In genomic region chr6:21823694-21824093, GRCm38 (mm10) we compare ENCODE assay signal across 14 mouse cellular contexts. TPM values are rescaled to one million over a fixed set of nuclear protein-coding genes. Genes with fewer than 3 reads are reported as not detected.
DNase-seq lines count a peak whose midpoint lies in the region; ATAC-seq and TF ChIP-seq lines count a peak whose summit lies in the region.
"Had no signal": no experiment of that assay in that cellular context is flagged by ENCODE, and none has a peak within 500 bp of the region (broad histone marks: within the 10 kb centered on the region; RNA-seq: fewer than 3 reads in every experiment).

No protein-coding gene starts in this region.

- WGBS in heart, adult 2 months, result 79% methylated on average over 7 of the region's 7 CpGs
- WGBS in kidney, adult 2 months, result 34% methylated on average over 7 of the region's 7 CpGs
- 77% methylated on average over 7 of the region's 7 CpGs for WGBS in lung, embryonic 16.5 days
- 78% methylated on average over 7 of the region's 7 CpGs for WGBS in stomach, embryonic 14.5 days

- H3K27ac ChIP-seq in heart, adult 2 months, result peak overlapping the region; percentile 24; the same call in 1 of the 2 replicates
- peak overlapping the region; percentile 12 for H3K27ac ChIP-seq in kidney, adult 2 months (ENCODE audit: insufficient read depth, low read depth, low read length)
- H3K27ac ChIP-seq in lung, embryonic 16.5 days (ENCODE audit: low read length), result peak overlapping the region; percentile 15; the same call in 1 of the 2 replicates
- peak overlapping the region; percentile 68; the same call in 1 of the 2 replicates for H3K27ac ChIP-seq in stomach, embryonic 14.5 days (ENCODE audit: low read length)
- H3K27ac ChIP-seq: liver, embryonic 13.5 days had no signal

- TF ChIP-seq CTCF in heart, adult 2 months (IDR thresholded peaks at IDR 0.05), result no peak
- TF ChIP-seq CTCF in kidney, adult 2 months (conservative IDR thresholded peaks at IDR 0.05; ENCODE audit: insufficient read depth, insufficient read length, low read depth, low read length), result no peak

- TF ChIP-seq POLR2A in heart, adult 2 months (IDR thresholded peaks at IDR 0.05; ENCODE audit: insufficient read depth, low read depth, low read length), result no peak
- TF ChIP-seq POLR2A in kidney, adult 2 months (IDR thresholded peaks at IDR 0.05; ENCODE audit: low read depth, low read length), result no peak

- intact Hi-C loops in heart, adult 2 months (cut with DNase I), result no loop called here

- H3K27me3 ChIP-seq in heart, adult 2 months (ENCODE audit: control insufficient read depth, insufficient read depth, low read length), result no peaks in the 10 kb centered on the region
- H3K27me3 ChIP-seq in kidney, adult 2 months (replicated peaks; ENCODE audit: control insufficient read depth, insufficient read depth, low read length), result no peaks in the 10 kb centered on the region
- H3K27me3 ChIP-seq in lung, embryonic 16.5 days (ENCODE audit: control insufficient read depth, insufficient read depth, low read depth, low read length), result no peaks in the 10 kb centered on the region
- no peaks in the 10 kb centered on the region for H3K27me3 ChIP-seq in stomach, embryonic 14.5 days (ENCODE audit: control insufficient read depth, insufficient read depth, low read length)
- H3K27me3 ChIP-seq: liver, embryonic 13.5 days had no signal

- H3K4me2 ChIP-seq in lung, embryonic 16.5 days (ENCODE audit: low read depth, low read length), result peak overlapping the region; percentile 25; the same call in 1 of the 2 replicates
- H3K4me2 ChIP-seq in stomach, embryonic 14.5 days (replicated peaks; ENCODE audit: low read depth, low read length), result peak overlapping the region; percentile 28; the same call in 1 of the 2 replicates
- H3K4me2 ChIP-seq: liver, embryonic 13.5 days had no signal

- no peak overlapping the region; the same call in 1 of the 2 replicates for H3K9ac ChIP-seq in heart, adult 2 months (ENCODE audit: low read depth, low read length)
- H3K9ac ChIP-seq in lung, embryonic 16.5 days (ENCODE audit: low read length), result no peak overlapping the region
- no peak overlapping the region for H3K9ac ChIP-seq in stomach, embryonic 14.5 days (replicated peaks; ENCODE audit: low read depth, low read length)
- H3K9ac ChIP-seq: liver, embryonic 13.5 days had no signal

- peaks cover 3% of the 10 kb centered on the region for H3K4me1 ChIP-seq in heart, adult 2 months (ENCODE audit: control insufficient read depth, insufficient read depth, low read length)
- H3K4me1 ChIP-seq in kidney, adult 2 months (ENCODE audit: control insufficient read depth, insufficient read depth, low read length), result 0 out of 2 replicates have a peak, but pooled peaks cover 7% of the 10 kb centered on the region
- H3K4me1 ChIP-seq in lung, embryonic 16.5 days (replicated peaks; ENCODE audit: control insufficient read depth, insufficient read depth, low read length), result peaks cover 9% of the 10 kb centered on the region
- H3K4me1 ChIP-seq in stomach, embryonic 14.5 days (ENCODE audit: control insufficient read depth, insufficient read depth, low read length), result peaks cover 12% of the 10 kb centered on the region; the same call in 1 of the 2 replicates

- no peak for TF ChIP-seq EP300 in heart, adult 2 months (IDR thresholded peaks at IDR 0.05; ENCODE audit: insufficient read depth, low read depth, low read length)

- ATAC-seq in lung, embryonic 16.5 days (ENCODE audit: low read depth), result no peak
- no peak for ATAC-seq in stomach, embryonic 14.5 days (ENCODE audit: insufficient number of reproducible peaks, insufficient read depth, low FRiP score, low read depth)
- ATAC-seq: forebrain, embryonic 16.5 days had no signal

- H3K4me3 ChIP-seq in heart, adult 2 months, result no peak overlapping the region; the same call in 1 of the 2 replicates
- 0 out of 2 replicates have a peak overlapping the region, but pooled peaks have one; percentile 21 for H3K4me3 ChIP-seq in kidney, adult 2 months (ENCODE audit: insufficient read depth, low read depth, low read length)
- H3K4me3 ChIP-seq in lung, embryonic 16.5 days (ENCODE audit: low read length), result no peak overlapping the region
- no peak overlapping the region for H3K4me3 ChIP-seq in stomach, embryonic 14.5 days (ENCODE audit: low read depth, low read length)
- H3K4me3 ChIP-seq: liver, embryonic 13.5 days had no signal

- DNase-seq in heart, adult 2 months, result no peak
- DNase-seq in heart, adult 8-10 months (ENCODE audit: low spot score), result no peak
- DNase-seq in kidney, adult 2 months, result peak; percentile 31
- DNase-seq in kidney, postnatal 14 days, result no peak
- DNase-seq in lung, adult 18-20 months, result no peak
- DNase-seq in adrenal gland, postnatal 14 days, result no peak
- DNase-seq: liver, embryonic 13.5 days; right cerebral cortex, adult 18-20 months; thymus, adult 18-20 months had no signal

- peaks cover under 1% of the 10 kb centered on the region; the same call in 1 of the 2 replicates for H3K36me3 ChIP-seq in heart, adult 2 months (ENCODE audit: control insufficient read depth, insufficient read depth, low read length)
- no peaks in the 10 kb centered on the region for H3K36me3 ChIP-seq in kidney, adult 2 months (ENCODE audit: control insufficient read depth, insufficient read depth, low read length)
- no peaks in the 10 kb centered on the region for H3K36me3 ChIP-seq in lung, embryonic 16.5 days (ENCODE audit: control insufficient read depth, insufficient read depth, low read length)
- no peaks in the 10 kb centered on the region for H3K36me3 ChIP-seq in stomach, embryonic 14.5 days (ENCODE audit: control insufficient read depth, insufficient read depth, low read length)
- H3K36me3 ChIP-seq: liver, embryonic 13.5 days had no signal

- H3K9me3 ChIP-seq in lung, embryonic 16.5 days (ENCODE audit: control insufficient read depth, low read length), result no peaks in the 10 kb centered on the region
- H3K9me3 ChIP-seq in stomach, embryonic 14.5 days (ENCODE audit: control insufficient read depth, low read depth, low read length), result no peaks in the 10 kb centered on the region
- H3K9me3 ChIP-seq: liver, embryonic 13.5 days had no signal

- no peaks in the 10 kb centered on the region for H3K79me2 ChIP-seq in heart, adult 2 months (replicated peaks; ENCODE audit: control insufficient read depth, insufficient read depth, low read length)

RNA-seq across cellular contexts. Expression of gene Tspan12, which starts 28.6 kb away (rescaled TPM):
- total RNA-seq in heart, adult 2 months (2021), result 10 to 100 TPM; 65.3 to 79.0 TPM
- 18.6 and 38.2 TPM in 2 replicates for polyA plus RNA-seq in heart, adult 2 months (2012; rRNA removed)
- 10 to 100 TPM; 64.1 to 69.9 (median 68.6) TPM for total RNA-seq in heart, adult 8-10 months (2022)
- polyA plus RNA-seq in kidney, adult 2 months (2012; rRNA removed), result 17.2 and 21.7 TPM in 2 replicates
- polyA plus RNA-seq in lung, embryonic 16.5 days (2015; fragmentation: Nextera tagmentation; extraction: Ambion mirVana), result 58.2 and 59.4 TPM in 2 replicates
- polyA plus RNA-seq in stomach, embryonic 14.5 days (2014; fragmentation: Nextera tagmentation; extraction: Ambion mirVana), result 88.3 and 89.5 TPM in 2 replicates
- total RNA-seq in adrenal gland, postnatal 14 days (2021), result 177 and 191 TPM in 2 replicates
- total RNA-seq: megakaryocyte, adult 5-6 weeks; neutrophil, adult 5-6 weeks had no signal

Comparison
In these comparisons a context has a peak if more than half of its experiments do, and no peak if none do; other contexts are left out.
1. H3K27ac ChIP-seq: peak in every context shown above with its lines; median percentile 68 in stomach, embryonic 14.5 days; 24 in heart, adult 2 months; 15 in lung, embryonic 16.5 days; 12 in kidney, adult 2 months.